Mouse (Mus musculus): ENCODE measurements around the gene Tcn2. TPM values are rescaled to one million over a fixed set of nuclear protein-coding genes. Genes with fewer than 3 reads are reported as not detected.
A peak's percentile ranks its signal among the peaks of the same experiment; 100 is the strongest.
"Not testable (repeated sequence)": the region's sequence is repeated elsewhere in the genome, so short reads cannot be mapped to it uniquely, and the experiment has no call there.

The Tcn2 gene
- total RNA-seq, 2 experiments from 2014 or later: 17.4 to 22.2 TPM

- DNase-seq: peak; percentile 1
Measured at GRCm38 (mm10) chr11:3930019-3930418, 1.9 kb downstream of the Tcn2 start.

GRCm38 (mm10) chr11:3925916-3926315 lies 6.0 kb downstream of the Tcn2 start:
- DNase-seq: peak; percentile 2

- no peak for DNase-seq
Measured at GRCm38 (mm10) chr11:3922731-3923130, 9.2 kb downstream of the Tcn2 start.

- no peak for DNase-seq
Measured at GRCm38 (mm10) chr11:3922115-3922514, 9.8 kb downstream of the Tcn2 start.

- peak; percentile 39 for DNase-seq
Measured at GRCm38 (mm10) chr11:3921281-3921850, 10.6 kb downstream of the Tcn2 start.

- DNase-seq: no peak
Measured at GRCm38 (mm10) chr11:3920476-3920875, 11.5 kb downstream of the Tcn2 start.

- no peak for DNase-seq
Measured at GRCm38 (mm10) chr11:3918738-3919137, 13.2 kb downstream of the Tcn2 start.

GRCm38 (mm10) chr11:3914109-3914840 lies 17.7 kb downstream of the Tcn2 start, which contains the start of gene Slc35e4:
Gene Slc35e4 (minus strand): TSS chr11:3914664.
- peak; percentile 90 for DNase-seq

GRCm38 (mm10) chr11:3913316-3914108 lies 18.4 kb downstream of the Tcn2 start:
- DNase-seq: peak; percentile 87

- peak; percentile 33 for DNase-seq
Measured at GRCm38 (mm10) chr11:3912875-3913271, 19.1 kb downstream of the Tcn2 start.

- no peak for DNase-seq
Measured at GRCm38 (mm10) chr11:3912100-3912874, 19.7 kb downstream of the Tcn2 start.

GRCm38 (mm10) chr11:3911440-3911839 lies 20.5 kb downstream of the Tcn2 start:
- DNase-seq: not testable (repeated sequence)

- DNase-seq: peak; percentile 35
Measured at GRCm38 (mm10) chr11:3910513-3911310, 21.2 kb downstream of the Tcn2 start.

- no peak for DNase-seq
Measured at GRCm38 (mm10) chr11:3909236-3909635, 22.7 kb downstream of the Tcn2 start.

GRCm38 (mm10) chr11:3905446-3905845 lies 26.5 kb downstream of the Tcn2 start:
- no peak for DNase-seq

- DNase-seq: no peak
Measured at GRCm38 (mm10) chr11:3904673-3905072, 27.3 kb downstream of the Tcn2 start.

- DNase-seq: peak; percentile 75
Measured at GRCm38 (mm10) chr11:3903046-3903445, 28.9 kb downstream of the Tcn2 start.

GRCm38 (mm10) chr11:3902516-3902915 lies 29.4 kb downstream of the Tcn2 start:
- DNase-seq: no peak

- DNase-seq: no peak
Measured at GRCm38 (mm10) chr11:3900296-3900695, 31.7 kb downstream of the Tcn2 start.

- no peak for DNase-seq
Measured at GRCm38 (mm10) chr11:3895933-3896332, 36.0 kb downstream of the Tcn2 start.

- DNase-seq: no peak
Measured at GRCm38 (mm10) chr11:3895458-3895857, 36.5 kb downstream of the Tcn2 start.
